Mouse (Mus musculus): ENCODE measurements around the gene Rnf223.

Rnf223 gene

GRCm38 (mm10) chr4:156130436-156130835 is at the start of gene Rnf223:
Rnf223 (plus strand) TSS chr4:156130513.
- DNase-seq = peak; percentile 78

DNA sequence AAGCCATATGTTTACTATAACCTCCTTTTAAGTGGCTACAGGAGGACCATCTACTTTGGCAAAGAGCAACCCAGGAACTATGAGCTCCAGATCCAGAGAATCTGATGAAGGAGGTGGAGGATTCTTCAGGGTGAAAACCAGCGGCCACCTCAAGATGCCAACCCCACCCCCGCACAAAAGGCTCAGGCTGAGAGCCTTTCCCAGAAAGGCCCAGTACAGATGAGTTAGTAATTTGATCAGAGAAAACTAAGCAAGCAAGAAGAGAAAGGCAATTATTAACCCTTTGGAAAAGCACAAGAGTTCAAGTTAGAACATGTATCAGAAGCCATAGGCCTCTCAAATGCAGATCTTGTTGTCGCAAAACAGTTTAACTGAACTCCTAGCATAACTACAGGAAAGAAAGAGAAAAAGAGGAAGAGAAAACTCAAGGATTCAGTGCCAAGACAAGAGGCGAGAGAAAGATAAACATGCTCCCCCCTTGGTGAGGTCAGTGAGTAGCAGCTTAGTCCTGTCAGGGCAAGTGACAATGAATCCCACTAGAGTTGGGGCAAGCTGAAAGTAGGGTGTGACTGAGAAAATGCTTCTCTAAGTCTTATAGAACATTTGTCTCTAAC is 47.6 kb upstream of the Rnf223 start:
- DNase-seq = no peak

DNA sequence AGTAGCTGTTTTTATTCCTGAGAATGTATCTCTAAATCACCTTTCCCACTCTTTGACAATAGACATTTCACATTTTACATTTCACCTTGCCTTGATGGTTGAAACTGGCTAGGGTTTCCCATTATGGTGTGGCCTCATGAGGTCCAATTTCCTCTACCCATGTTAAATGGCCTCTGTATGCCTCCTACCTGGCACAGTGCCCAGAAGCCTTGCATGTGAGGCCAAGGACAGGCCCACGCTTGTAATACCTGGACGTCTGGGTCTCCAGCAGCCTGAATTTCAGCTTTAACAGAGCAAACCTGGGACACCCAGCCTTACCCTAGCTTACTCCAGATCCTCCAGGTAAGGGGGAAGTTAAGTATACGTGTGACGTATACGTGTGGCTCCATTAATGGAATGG is 47.0 kb upstream of the Rnf223 start:
- no peak for DNase-seq

GRCm38 (mm10) chr4:156084096-156084879 is 46.0 kb upstream of the Rnf223 start:
- DNase-seq = no peak

GRCm38 (mm10) chr4:156085256-156085655 is 45.1 kb upstream of the Rnf223 start:
- DNase-seq = no peak

DNA sequence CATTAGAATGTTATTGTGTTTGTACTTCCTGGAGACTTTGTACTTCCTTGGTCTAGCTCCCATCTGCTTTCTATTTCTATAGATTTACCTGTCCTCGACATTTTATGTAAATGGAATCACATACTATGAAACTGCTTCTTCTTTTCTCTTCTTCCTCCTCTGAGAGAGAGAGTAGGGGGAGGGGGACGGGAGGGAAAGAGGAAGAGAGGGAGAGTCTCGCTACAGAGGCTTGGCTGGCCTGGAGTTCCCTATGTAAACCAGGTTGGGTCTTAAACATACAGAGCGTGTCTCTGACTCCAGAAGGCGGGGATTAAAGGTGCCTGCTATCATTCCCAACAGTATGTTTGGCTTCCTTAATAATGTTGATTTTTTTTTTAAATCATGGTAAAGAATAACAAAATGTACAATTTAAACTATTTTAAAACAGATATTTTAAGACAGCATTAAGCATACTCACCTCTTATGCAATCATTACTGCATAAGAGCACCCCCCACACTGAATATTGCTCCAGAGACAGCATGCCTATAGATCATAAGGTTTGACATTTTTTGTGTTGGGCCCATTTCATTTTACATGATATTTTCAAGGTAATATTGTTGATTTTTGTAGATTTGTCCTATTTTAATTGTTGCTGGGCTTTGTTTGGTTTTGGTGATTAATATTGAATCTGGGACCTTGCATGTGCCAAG is 42.8 kb upstream of the Rnf223 start:
- no peak for DNase-seq

DNA sequence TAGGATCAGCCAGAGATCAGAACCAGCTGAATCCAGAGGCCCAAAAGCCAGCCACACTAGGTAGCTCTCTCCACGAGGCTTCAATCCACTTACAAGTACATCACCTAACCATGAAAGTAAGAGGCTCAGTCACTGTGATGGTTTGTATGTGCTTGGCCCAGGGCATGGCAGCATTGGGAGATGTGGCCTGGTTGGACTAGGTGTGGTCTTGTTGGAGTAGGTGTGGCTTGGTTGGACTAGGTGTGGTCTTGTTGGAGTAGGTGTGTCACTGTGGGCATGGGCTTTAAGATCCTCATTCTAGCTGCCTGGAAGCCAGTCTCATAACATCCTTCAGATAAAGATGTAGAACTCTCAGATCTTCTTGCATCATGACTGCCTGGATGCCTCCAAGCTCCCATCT is 39.1 kb upstream of the Rnf223 start:
- no peak for DNase-seq

DNA sequence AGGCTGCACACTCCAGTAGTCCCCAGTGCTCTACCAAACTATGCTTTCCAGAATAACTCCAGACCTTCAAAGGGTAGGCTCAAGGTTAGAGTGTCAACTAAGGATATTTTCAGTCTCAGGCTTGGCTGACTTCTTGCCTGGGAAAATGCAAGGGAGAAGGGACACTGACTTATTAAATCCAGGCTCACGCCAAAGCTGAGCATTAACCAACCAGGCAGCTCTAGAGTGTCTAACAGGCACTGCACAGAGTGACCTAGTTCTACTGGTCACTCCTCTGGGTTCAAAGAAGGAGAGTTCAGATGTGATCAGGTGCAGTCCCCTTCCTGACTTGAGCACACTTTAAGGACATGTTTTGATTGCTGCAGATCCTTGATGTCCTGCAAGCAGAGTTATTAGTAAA is 37.5 kb upstream of the Rnf223 start:
- DNase-seq = no peak

GRCm38 (mm10) chr4:156093758-156094157 is 36.6 kb upstream of the Rnf223 start:
- DNase-seq = no peak

- no peak for DNase-seq
These were observed 34.1 kb upstream of the Rnf223 start for GRCm38 (mm10) chr4:156096191-156096590.

GRCm38 (mm10) chr4:156097770-156098366 is 32.4 kb upstream of the Rnf223 start:
- no peak for DNase-seq

DNA sequence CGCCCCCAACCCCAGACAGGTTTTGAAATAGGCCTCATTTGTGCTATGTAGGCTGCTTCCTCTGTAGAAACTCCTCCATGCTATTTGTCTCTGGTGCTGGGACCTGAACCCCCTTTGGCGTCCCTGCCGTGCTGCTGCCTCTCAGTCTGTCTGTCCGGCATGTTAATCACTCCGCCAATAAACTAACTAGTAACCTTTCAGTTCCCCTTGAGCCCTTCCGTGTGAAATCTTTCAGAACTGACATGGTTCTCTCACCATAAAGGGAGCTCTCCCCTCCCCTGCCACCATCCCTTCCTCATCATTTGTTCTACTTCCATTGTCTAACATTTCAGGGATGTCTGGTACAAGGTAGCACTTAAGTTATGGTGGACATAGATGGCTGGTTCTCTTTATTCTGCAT is 30.9 kb upstream of the Rnf223 start:
- DNase-seq = no peak

DNA sequence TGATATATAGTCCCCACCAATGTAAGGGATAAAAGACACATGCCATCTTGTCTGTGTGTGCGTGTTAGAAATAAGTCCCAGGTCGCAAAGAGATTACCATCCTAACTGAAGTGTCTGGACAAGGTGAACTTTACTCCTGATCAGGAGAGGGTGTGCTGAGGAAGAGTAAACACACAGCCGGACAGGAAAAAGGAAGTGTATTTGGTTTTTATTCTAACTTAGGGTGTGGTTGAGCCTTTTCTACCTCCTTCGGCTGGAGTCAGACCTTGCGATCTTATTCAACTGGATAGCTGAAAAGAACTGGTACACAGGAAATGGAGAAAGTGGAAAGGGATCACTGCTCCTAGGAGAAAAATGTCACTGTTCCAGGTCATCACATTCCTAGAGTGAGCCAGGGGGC is 29.8 kb upstream of the Rnf223 start:
- no peak for DNase-seq

- no peak for DNase-seq
These were observed 28.8 kb upstream of the Rnf223 start for GRCm38 (mm10) chr4:156101481-156101903.

GRCm38 (mm10) chr4:156103342-156103741 is 27.0 kb upstream of the Rnf223 start:
- no peak for DNase-seq

- DNase-seq = peak; percentile 96
These were observed 21.4 kb upstream of the Rnf223 start for GRCm38 (mm10) chr4:156108606-156109546.

GRCm38 (mm10) chr4:156109570-156110331 is 20.6 kb upstream of the Rnf223 start, which contains the start of gene 9430015G10Rik:
9430015G10Rik (plus strand) TSS chr4:156109982.
- peak; percentile 100 for DNase-seq

- no peak for DNase-seq
These were observed 6.2 kb upstream of the Rnf223 start for GRCm38 (mm10) chr4:156124077-156124476.

DNA sequence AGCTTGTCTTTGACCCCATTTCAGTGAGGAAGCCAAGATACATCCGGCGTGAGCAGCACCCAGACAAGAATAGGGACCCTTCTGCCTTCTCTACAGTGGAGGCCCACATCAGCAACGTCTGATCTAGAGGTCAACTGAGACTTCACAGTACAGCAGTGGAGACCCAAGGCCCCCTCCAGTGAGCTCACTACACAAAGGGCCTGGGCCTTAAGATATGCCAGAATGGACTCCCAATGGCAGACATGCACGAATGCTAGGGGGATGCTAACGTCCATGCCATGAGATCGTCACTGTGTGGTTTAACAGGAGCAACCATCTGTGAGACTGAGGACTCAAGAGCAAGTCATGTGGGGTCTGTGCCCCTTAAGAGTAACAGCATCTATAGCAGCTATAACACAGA is 4.9 kb upstream of the Rnf223 start:
- DNase-seq = peak; percentile 80

DNA sequence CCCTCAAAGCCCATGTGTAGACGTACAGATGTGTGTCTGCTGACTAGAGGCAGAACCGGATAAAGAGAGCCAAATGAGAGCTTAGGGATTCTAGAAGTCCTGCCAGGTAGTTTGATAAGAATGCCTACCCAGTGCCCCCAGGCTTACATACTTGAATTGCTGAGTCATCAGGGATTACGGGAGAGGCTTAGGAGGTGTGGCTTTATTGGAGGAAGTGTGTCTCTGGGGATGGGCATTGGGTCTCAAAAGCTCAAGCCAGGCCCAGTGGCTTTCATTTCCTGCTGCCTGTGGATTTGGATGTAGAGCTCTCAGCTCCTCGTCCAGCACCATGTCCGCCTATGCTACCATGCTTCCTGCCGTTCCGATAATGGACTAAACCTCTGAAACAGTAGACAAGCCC is 3.5 kb upstream of the Rnf223 start:
- DNase-seq = peak; percentile 67

GRCm38 (mm10) chr4:156128746-156129145 is 1.6 kb upstream of the Rnf223 start:
- DNase-seq = peak; percentile 84

Measured in heart, adult 11 months (tissue).